Mouse (Mus musculus) urinary bladder, postnatal 14 days (tissue): ENCODE data around the gene Rbm31y.
"Not testable (repeated sequence)": the region's sequence is repeated elsewhere in the genome, so short reads cannot be mapped to it uniquely, and the experiment has no call there.

Experiments
- DNase-seq: peaks from one replicate; pipeline ENCODE4 v3.0.0; 2021; ENCODE audit warnings: low spot score

The Rbm31y gene

GRCm38 (mm10) chrY:17400461-17400860 is at the start of gene Rbm31y:
TSS of gene Rbm31y (plus strand) at chrY:17400761.
- not testable (repeated sequence) for DNase-seq
